Mouse (Mus musculus) cortical plate, adult 2 months (tissue): ENCODE measurements at regions not wholly inside any gene's neighbourhood (a gene's known extent, or its start where the extent isn't known, plus 50 kb on each side); places are given as distances from the start of the nearest gene placed in this dataset.
A peak's percentile ranks its signal among the peaks of the same experiment; 100 is the strongest.
"Not testable (repeated sequence)": the region's sequence is repeated elsewhere in the genome, so short reads cannot be mapped to it uniquely, and the experiment has no call there.

Source experiments
- H3K27ac ChIP-seq: fragments of 200-500 bp; 2 replicates; pipeline ENCODE4 v1.5.1; 2012; ENCODE audit warnings: low read length, control low read depth, inconsistent platforms; ENCODE audit not compliant: insufficient read depth
- H3K4me1 ChIP-seq: fragments of 200-500 bp; 2 replicates; pipeline ENCODE4 v1.6.1; 2011; ENCODE audit warnings: low read length; ENCODE audit not compliant: control insufficient read depth, insufficient read depth
- H3K4me3 ChIP-seq: fragments of 200-500 bp; 2 replicates; pipeline ENCODE4 v1.5.1; 2011; ENCODE audit warnings: mild to moderate bottlenecking, low read length, control low read depth; ENCODE audit not compliant: insufficient read depth
- CTCF ChIP-seq: fragments of 200-500 bp; IDR thresholded peaks from 2 replicates; pipeline ENCODE4 v1.5.1; 2011; ENCODE audit warnings: mild to moderate bottlenecking, control low read depth, low read length; ENCODE audit not compliant: insufficient read depth; ENCODE audit errors: extremely low read depth
- POLR2A ChIP-seq: fragments of 200-500 bp; IDR thresholded peaks from 2 replicates; pipeline ENCODE4 v1.6.1; 2011; ENCODE audit warnings: mild to moderate bottlenecking, low read length, control low read depth; ENCODE audit not compliant: insufficient read depth; ENCODE audit errors: extremely low read depth

DNA sequence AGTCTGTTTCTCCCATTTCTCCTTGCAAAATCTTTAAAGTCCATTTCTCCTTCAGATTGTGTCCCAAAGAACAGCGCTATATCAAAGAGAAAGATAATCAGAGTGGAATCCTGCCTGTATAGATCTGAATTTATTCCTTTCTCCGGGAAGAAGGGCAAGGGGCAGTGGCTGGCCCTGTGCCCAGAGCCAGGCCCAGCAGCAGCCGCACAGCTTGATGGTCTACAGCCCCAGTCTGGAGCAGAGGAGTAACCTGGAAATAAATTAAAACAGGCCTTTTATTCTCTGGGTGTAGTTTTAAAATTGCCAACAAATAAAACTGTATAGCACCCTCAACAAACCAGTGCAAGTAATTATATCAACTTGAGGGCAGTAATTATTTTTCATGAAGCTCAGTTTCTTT, 204.5 kb downstream of the Fam43a start:
- TF ChIP-seq POLR2A (no peak), CTCF (no peak)
- H3K27ac ChIP-seq, result no peak overlapping the region
- no peaks in the 10 kb centered on the region for H3K4me1 ChIP-seq
- H3K4me3 ChIP-seq, result no peak overlapping the region

DNA sequence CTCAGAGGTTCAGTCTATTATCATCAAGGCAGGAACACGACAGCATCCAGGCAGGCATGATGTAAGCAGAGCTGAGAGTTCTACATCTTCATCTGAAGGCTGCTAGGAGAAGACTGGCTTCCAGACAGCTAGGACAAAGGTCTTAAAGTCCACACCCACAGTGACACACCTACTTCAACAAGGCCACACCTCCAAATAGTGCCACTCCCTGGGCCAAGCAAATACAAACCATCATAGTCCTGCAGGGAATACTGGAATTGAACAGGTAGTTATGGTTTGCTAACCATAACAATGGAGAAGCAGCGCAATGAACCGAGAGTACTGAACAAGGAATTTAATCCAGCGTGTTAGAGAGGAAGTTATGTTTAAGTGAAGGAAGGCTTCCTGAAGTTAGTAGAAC, 206.7 kb downstream of the Fam43a start:
- not testable (repeated sequence) for H3K4me1 ChIP-seq, H3K27ac ChIP-seq, H3K4me3 ChIP-seq

DNA sequence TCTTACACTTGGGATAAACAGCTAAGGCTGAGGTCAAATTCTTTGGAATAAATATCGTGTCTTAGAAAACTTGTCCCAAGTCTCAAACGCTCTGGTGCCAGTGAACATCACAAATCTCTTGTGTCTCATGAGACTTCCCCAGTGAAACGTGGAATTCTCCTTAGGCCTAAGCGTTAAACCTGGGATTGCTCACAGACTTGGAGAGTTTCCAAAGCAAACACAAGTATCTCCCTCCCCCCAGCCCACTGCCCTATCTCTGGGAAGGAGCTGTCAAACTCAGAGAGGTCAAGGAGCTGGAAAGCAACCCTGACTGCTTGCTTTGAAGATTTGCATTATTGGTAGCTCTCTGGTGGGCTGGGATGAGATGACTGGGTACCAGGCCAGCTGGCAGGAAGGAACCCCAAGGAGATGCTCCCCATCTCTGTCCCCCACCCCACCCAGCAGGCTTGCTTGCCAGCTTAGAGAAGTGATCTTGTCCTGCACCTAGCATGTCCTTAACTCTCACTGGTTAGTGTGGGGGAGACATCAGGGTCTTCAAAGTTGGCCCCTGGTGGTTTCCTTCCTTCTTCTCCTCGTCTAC, 219.1 kb downstream of the Fam43a start:
- H3K4me1 ChIP-seq, result peaks cover 2% of the 10 kb centered on the region; the same call in 1 of the 2 replicates
- H3K4me3 ChIP-seq, result no peak overlapping the region
- TF ChIP-seq CTCF (no peak), POLR2A (no peak)
- no peak overlapping the region for H3K27ac ChIP-seq

DNA sequence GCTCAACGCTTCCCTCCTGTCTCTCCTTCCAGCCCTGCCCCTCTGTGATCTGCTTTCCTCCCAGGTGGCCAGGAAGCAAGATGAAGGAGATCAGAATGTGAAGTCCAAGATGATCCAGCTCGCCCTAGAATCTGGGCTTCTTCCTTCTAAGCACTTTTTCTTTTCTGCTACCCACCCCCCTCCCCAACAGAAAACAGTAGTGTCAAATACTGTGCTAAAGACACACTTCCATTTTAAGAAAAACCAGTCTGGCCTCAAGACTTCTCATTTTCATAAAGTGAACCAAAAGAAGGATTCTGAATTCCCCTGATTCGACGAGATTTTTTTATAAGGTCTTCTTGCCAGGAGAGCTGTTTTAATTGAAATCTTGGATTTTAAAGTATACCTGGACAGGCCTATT, 219.8 kb downstream of the Fam43a start:
- TF ChIP-seq CTCF, result no peak
- TF ChIP-seq POLR2A, result no peak
- H3K4me3 ChIP-seq, result no peak overlapping the region

DNA sequence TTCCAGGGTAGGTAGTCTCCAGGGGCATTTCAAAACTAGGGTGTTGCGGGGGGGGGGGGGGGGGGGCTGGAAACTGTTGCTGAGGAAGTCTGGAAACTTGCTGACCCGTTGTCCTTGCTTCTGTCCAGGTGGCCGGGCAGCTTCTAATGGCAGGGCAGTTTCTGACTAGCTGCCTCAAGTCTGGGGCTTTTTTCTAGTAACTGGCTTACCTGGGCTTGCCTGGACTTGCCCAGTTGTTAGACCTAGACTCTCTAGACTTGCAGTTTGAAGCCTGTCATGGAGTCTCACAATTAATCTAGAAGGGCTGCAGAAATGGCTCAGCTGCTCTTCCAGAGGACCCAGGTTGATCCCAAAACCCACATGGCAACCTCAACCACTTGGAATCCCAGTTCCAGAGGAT, 220.7 kb downstream of the Fam43a start:
- peaks cover 2% of the 10 kb centered on the region; the same call in 1 of the 2 replicates for H3K4me1 ChIP-seq
- no peak overlapping the region for H3K4me3 ChIP-seq
- H3K27ac ChIP-seq, result no peak overlapping the region
- no peak for TF ChIP-seq CTCF
- no peak for TF ChIP-seq POLR2A

More for the DNA sequence above, 219.8 kb downstream of the Fam43a start:
- Histone ChIP-seq H3K4me1 (peaks cover 2% of the 10 kb centered on the region; the same call in 1 of the 2 replicates), H3K27ac (no peak overlapping the region)

DNA sequence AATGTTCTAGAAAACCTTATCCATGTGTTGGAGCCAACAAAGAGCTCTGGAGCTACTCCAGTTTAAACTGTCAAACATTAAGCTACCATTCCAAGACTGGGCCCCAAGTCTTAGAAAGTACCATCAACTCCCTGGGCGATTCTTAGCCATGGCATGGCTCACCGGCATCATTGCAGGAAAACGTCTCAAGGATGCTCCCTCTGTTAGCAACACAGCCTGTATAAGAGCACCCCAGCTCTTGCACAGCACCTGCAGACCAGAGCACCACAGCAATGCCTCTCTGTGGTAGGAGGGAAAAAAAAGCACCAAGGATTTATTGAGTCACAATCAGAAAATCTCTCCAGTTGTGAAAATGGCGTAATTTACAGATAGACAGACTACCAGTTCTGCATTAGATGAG, 221.2 kb downstream of the Fam43a start:
- no peak for TF ChIP-seq POLR2A
- TF ChIP-seq CTCF, result no peak
- peaks cover 2% of the 10 kb centered on the region; the same call in 1 of the 2 replicates for H3K4me1 ChIP-seq
- no peak overlapping the region for H3K4me3 ChIP-seq
- H3K27ac ChIP-seq, result no peak overlapping the region

DNA sequence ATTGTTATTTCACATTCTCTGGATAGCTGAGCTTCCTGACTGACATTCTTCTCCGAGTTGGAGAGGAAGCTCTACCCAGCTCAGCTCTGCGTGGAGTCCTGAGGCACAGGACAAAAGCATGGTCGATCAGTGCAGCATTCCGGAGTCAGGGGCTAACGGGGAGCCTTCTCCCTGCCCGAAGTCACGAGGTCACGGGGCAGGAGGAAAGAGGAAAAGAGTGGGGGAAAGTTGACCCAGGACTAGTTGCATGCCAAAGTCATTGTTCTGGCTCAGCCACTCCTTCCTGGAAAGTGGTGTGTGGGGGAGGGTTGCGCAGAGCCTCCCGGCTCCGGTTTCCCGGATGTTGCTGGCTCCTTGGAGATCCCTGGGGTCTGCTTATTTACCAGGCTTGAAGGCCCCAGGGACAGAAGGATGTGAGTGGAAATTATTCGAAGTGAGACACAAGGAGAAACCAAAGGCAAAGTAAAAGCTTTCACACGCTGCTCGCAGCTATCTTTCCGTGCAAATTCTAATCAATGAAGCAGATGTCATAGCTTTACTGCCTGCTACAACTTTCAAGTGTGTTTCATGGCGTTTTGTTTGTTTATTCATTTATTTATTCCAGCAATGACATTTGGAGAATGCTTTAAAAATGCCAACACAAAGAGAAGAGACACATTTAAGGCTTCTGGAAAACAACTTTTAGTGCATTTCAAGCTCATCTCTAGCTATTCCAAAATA, 221.8 kb downstream of the Fam43a start:
- Histone ChIP-seq H3K27ac (peak overlapping the region; percentile 13; the same call in 1 of the 2 replicates), H3K4me1 (peaks cover 2% of the 10 kb centered on the region; the same call in 1 of the 2 replicates), H3K4me3 (no peak overlapping the region)
- TF ChIP-seq POLR2A (no peak), CTCF (no peak)

DNA sequence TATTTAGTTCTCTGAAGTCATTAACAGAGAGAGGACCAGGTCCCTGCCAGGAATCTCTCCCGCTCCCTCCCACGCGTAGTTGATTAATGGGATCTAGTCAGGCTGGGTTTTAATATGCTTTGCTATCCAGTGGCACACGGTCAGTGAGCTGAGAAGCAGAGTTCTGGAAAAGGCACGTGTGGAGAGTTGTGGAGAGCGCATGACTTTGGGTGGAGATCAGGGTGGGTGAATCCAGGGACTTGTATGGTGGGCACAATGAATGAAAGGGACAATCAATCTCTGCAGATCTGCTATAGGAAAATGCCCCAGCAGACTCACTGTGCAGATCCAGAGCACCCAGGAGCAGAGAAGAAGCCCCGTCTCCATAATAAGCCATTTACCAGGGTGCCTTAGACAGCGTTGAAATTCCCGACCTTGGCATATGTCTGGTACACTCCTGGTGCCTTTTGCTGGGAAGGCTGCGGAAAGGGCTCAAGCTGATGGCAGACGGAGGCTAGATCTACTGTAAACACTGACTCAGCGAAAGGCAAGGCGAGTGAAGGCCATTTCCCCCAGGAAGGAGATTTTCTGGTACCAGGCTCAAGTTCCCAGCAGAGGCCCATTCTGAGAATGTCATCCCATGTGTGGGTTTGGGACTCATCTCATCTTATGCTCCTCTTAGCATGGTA, 222.5 kb downstream of the Fam43a start:
- Histone ChIP-seq H3K4me1 (peaks cover 2% of the 10 kb centered on the region; the same call in 1 of the 2 replicates), H3K4me3 (no peak overlapping the region), H3K27ac (no peak overlapping the region)
- TF ChIP-seq POLR2A (no peak), CTCF (no peak)

DNA sequence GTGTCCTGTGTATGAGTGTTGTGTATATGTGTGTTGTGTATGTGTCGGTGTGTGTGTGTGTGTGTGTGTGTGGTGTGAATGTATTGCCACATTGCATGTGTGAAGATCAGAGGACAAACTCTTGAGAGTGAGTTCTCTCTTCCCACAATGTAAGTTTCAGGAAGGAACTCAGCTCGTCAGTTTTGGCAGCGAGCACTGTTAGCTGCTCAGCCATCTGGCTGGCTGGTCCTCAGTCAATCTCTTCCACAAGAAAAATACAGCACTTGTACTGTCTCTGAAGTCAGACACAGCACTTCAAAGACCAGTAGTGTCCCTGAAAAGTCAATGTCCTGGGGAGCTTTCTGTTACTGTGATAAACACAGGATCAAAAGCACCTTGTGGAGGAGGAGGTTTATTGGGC, 226.6 kb downstream of the Fam43a start:
- H3K4me3 ChIP-seq, result no peak overlapping the region
- peaks cover 2% of the 10 kb centered on the region; the same call in 1 of the 2 replicates for H3K4me1 ChIP-seq
- no peak overlapping the region for H3K27ac ChIP-seq
- no peak for TF ChIP-seq POLR2A
- TF ChIP-seq CTCF, result no peak
